Mouse (Mus musculus) stomach, embryonic 16.5 days (tissue): ENCODE data around the gene 3100002H09Rik. TPM values are rescaled to one million over a fixed set of nuclear protein-coding genes. Genes with fewer than 3 reads are reported as not detected.

Source experiments
- polyA plus RNA-seq: library from polyadenylated mRNA; unstranded; fragments of >200 nt; fragmentation: Nextera tagmentation; extraction: Ambion mirVana; gene quantifications from 2 replicates; pipeline ENCODE4 v1.2.1, GENCODE M21; 2015

The 3100002H09Rik gene
- polyA plus RNA-seq, 1 experiment from 2014 or later, result not detected

Other genes starting within 250 kb of the 3100002H09Rik start
- 0.13 and 0.14 TPM in 2 replicates for gene Pou3f1, start 46.0 kb upstream of the 3100002H09Rik start, polyA plus RNA-seq
- gene Utp11, start 82.8 kb upstream of the 3100002H09Rik start, polyA plus RNA-seq, result 85.7 and 88.8 TPM in 2 replicates
- gene Fhl3, start 89.9 kb upstream of the 3100002H09Rik start, polyA plus RNA-seq, result 10.1 and 10.8 TPM in 2 replicates
- gene Sf3a3, start 104.0 kb upstream of the 3100002H09Rik start, polyA plus RNA-seq, result 114 and 118 TPM in 2 replicates
- 33.0 and 35.8 TPM in 2 replicates for gene Inpp5b, start 131.0 kb upstream of the 3100002H09Rik start, polyA plus RNA-seq
- gene Mtf1, start 191.3 kb upstream of the 3100002H09Rik start, polyA plus RNA-seq, result 13.9 and 14.5 TPM in 2 replicates
- gene Yrdc, start 239.9 kb upstream of the 3100002H09Rik start, polyA plus RNA-seq, result 20.0 and 22.3 TPM in 2 replicates
- 40.9 and 47.4 TPM in 2 replicates for gene 1110065P20Rik, start 240.4 kb upstream of the 3100002H09Rik start, polyA plus RNA-seq